Mouse (Mus musculus) cerebellum, postnatal 4 days (tissue): ENCODE results near the gene Imp4.
"Not testable (repeated sequence)": the region's sequence is repeated elsewhere in the genome, so short reads cannot be mapped to it uniquely, and the experiment has no call there.

Experiments used
- DNase-seq, 2 experiments: peaks; one replicate each; pipeline ENCODE4 v3.0.0; 2022; ENCODE audit warnings: low spot score in 2 of 2, mixed read lengths in 1 of 2

Imp4 gene

GRCm38 (mm10) chr1:34439215-34439960 is at the start of gene Imp4, which contains the start of gene Ccdc115:
TSS of gene Imp4 (plus strand) at chr1:34439851.
TSS of gene Ccdc115 (minus strand) at chr1:34439672.
- peak; percentile 88 to 92 for DNase-seq

GRCm38 (mm10) chr1:34396321-34396720 is 43.3 kb upstream of the Imp4 start:
- DNase-seq = no peak

GRCm38 (mm10) chr1:34399182-34399953 is 40.3 kb upstream of the Imp4 start:
- peak in 1 of 2 experiments; percentile 26 for DNase-seq

- no peak for DNase-seq
Observed at GRCm38 (mm10) chr1:34428466-34428865, 11.2 kb upstream of the Imp4 start.

DNA sequence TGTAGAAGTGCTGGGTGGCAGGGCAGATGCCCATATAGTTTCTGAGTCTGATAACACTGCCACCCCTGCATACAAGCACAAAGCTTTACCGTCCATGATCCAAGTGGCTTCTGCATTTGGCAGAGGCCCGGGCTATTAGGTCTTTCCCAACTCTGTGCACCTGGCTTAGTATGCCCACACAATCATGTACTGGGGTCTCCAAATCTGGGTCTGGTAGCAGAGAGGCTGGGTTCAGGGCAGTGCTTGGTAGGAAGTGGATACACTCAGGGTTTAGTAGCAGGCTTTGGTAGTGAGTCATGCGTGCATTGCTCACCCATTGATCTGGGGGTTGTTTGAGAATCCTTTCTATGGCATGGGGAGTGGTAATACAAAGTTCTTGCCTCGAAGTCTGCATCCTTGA is 10.4 kb upstream of the Imp4 start:
- no peak for DNase-seq

DNA sequence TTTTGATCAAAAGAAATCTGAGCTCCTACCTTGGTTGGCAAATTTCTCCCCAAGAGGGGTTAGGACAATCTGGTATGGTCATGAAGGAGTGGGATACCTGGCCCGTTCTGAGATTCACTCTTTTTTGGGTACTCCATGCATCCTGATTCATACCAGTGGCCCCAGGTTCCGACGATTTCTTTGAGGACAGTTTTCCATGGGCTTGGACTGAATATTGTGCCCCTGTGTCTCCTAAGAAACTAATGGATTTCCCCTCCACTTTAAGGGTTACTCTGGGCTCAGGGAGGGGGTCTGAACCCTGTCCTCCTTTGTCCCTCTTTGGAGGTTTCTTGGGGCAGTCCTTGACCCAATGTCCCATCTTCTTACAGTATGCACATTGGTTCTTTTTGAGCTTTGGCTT is 8.7 kb upstream of the Imp4 start:
- DNase-seq = no peak

GRCm38 (mm10) chr1:34431431-34431830 is 8.2 kb upstream of the Imp4 start:
- DNase-seq = no peak

DNA sequence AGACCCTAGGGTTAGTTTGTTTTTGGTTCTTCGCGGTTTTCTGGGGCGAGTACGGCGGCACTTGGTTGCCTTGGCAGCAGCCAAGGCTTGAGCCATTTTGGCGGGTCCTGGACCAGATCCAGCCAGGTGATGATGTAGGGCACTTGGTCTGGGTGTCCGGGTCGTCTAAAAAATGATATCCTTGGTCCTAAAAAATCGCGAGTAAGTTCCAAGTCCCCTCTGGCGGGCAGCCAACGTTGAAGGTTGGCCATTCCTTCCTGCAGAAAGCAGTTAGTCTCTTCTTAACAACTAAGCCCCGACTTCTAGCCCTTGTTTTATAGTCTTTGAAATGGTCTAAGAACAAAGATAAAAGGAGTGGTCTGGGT is 7.3 kb upstream of the Imp4 start:
- DNase-seq = peak in 1 of 2 experiments; percentile 57

- peak in 1 of 2 experiments; percentile 22 for DNase-seq
Observed at GRCm38 (mm10) chr1:34432776-34433481, 6.7 kb upstream of the Imp4 start.

GRCm38 (mm10) chr1:34433891-34434521 is 5.6 kb upstream of the Imp4 start:
- no peak for DNase-seq

DNA sequence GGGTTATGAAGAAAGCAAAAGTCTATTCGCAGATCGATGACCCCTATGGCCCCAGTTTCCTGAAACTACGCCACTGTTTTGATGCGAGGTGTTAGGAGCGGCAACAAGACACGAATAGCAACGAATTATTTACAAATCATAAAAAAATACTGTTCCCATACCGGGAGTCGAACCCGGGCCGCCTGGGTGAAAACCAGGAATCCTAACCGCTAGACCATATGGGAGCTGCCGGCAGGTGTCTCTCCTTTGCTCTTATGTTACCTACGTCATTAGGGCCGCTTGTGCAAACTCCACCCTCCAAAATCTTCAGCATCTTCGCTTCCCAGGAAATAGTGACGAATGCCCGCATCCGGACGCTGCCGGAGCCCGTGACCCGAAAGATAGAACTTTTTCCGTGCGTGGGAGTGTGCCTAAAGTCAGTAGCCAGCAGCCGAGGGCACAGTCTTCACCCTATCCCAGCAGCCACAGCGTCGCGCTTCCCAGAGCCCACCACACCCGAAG is 4.9 kb upstream of the Imp4 start:
- peak; percentile 79 to 93 for DNase-seq

- DNase-seq = peak in 1 of 2 experiments; percentile 10
Observed at GRCm38 (mm10) chr1:34435371-34436120, 4.1 kb upstream of the Imp4 start.

- no peak for DNase-seq
Observed at GRCm38 (mm10) chr1:34436374-34436773, 3.3 kb upstream of the Imp4 start.

GRCm38 (mm10) chr1:34437366-34437765 is 2.3 kb upstream of the Imp4 start:
- DNase-seq = not testable (repeated sequence)

- DNase-seq = no peak
Observed at GRCm38 (mm10) chr1:34438381-34439051, 1.1 kb upstream of the Imp4 start.

GRCm38 (mm10) chr1:34439961-34440630 is 445 bp downstream of the Imp4 start:
- no peak for DNase-seq

GRCm38 (mm10) chr1:34443124-34443523 is 3.5 kb downstream of the Imp4 start:
- no peak for DNase-seq

- DNase-seq = no peak
Observed at GRCm38 (mm10) chr1:34458431-34458830, 18.8 kb downstream of the Imp4 start.

DNA sequence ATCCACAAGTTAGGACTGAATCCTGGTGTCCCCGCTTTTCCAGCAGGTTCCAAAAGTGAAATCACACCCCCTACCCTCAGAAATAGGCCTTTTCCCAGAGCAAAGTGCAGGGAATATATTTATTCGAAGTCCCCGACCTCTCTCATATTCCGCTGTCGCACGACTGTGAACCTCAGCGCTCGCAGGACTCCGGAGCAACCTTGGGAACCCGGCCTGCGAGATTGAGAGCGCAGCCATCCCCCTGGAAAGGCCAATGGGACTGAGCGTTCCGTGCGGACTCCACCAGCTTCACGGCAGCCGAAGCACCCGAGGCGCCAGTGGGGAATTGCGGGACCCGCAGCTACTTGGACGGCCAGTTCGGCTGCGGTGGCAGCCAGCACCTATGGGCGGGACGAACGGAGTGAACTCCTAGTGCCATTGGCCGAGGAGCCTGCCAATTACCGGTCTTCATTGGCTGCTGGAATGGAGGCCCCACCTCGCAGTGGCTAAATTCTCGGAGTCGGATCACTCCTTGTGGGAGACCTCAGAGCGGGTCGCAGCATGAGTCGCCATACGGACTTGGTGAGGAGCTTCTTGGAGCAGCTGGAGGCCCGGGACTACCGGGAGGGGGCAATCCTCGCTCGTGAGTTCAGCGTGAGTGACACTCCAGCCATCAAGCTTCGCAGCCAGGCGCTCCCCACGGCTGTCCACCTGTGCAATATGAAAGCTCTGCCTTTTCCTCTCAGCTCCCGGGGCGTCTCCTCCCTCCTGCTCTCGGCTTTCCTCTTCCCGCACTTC is 19.8 kb downstream of the Imp4 start, which contains the start of gene Ptpn18:
TSS of gene Ptpn18 (plus strand) at position 479 of the 777 bp plus-strand sequence.
- peak; percentile 69 to 90 for DNase-seq
